Mouse (Mus musculus) limb, embryonic 12.5 days (tissue): ENCODE data around the gene Plekha7. TPM values are rescaled to one million over a fixed set of nuclear protein-coding genes. Genes with fewer than 3 reads are reported as not detected.

Experiments
- ATAC-seq: fragments of 200-750 bp; cut with Nextera tagmentation; 2 replicates; pipeline ENCODE4 v1.8.0; 2017; ENCODE audit warnings: low read depth, moderate TSS enrichment; ENCODE audit not compliant: insufficient number of reproducible peaks, insufficient read depth, low FRiP score, low TSS enrichment
- H3K27ac ChIP-seq: fragments of 300-500 bp; sonication (generic); 2 replicates; pipeline ENCODE4 v1.5.1; 2016; ENCODE audit warnings: mild to moderate bottlenecking, moderate library complexity
- H3K27me3 ChIP-seq: fragments of 300-500 bp; sonication (generic); 2 replicates; pipeline ENCODE4 v1.6.1; 2016; ENCODE audit warnings: mild to moderate bottlenecking, moderate library complexity
- H3K36me3 ChIP-seq: fragments of 300-500 bp; sonication (generic); 2 replicates; pipeline ENCODE4 v1.6.1; 2016; ENCODE audit warnings: mild to moderate bottlenecking, moderate library complexity
- H3K4me1 ChIP-seq: fragments of 300-500 bp; sonication (generic); replicated peaks from 2 replicates; pipeline ENCODE4 v1.6.1; 2016
- H3K4me2 ChIP-seq: fragments of 300-500 bp; sonication (generic); 2 replicates; pipeline ENCODE4 v1.6.1; 2016; ENCODE audit warnings: mild to moderate bottlenecking, moderate library complexity
- H3K4me3 ChIP-seq: fragments of 300-500 bp; sonication (generic); replicated peaks from 2 replicates; pipeline ENCODE4 v1.5.1; 2016; ENCODE audit warnings: mild to moderate bottlenecking
- H3K9ac ChIP-seq: fragments of 300-500 bp; sonication (generic); replicated peaks from 2 replicates; pipeline ENCODE4 v1.6.1; 2016; ENCODE audit warnings: mild to moderate bottlenecking, moderate library complexity
- H3K9me3 ChIP-seq: fragments of 300-500 bp; sonication (generic); 2 replicates; pipeline ENCODE4 v1.6.1; 2016; ENCODE audit warnings: mild to moderate bottlenecking, moderate library complexity
- WGBS: fragments of 180-500 bp; shearing (Covaris S2); methylation state at CpG from one replicate; pipeline ENCODE4 v1.1.7; 2016; 5-methylcytosine and 5-hydroxymethylcytosine counted together
- polyA plus RNA-seq: library from polyadenylated mRNA; unstranded; fragments of >200 nt; fragmentation: Nextera tagmentation; extraction: Ambion mirVana; gene quantifications from 2 replicates; pipeline ENCODE4 v1.2.1, GENCODE M21; 2016

The Plekha7 gene
- polyA plus RNA-seq, 1 experiment from 2014 or later, result 8.6 TPM

DNA sequence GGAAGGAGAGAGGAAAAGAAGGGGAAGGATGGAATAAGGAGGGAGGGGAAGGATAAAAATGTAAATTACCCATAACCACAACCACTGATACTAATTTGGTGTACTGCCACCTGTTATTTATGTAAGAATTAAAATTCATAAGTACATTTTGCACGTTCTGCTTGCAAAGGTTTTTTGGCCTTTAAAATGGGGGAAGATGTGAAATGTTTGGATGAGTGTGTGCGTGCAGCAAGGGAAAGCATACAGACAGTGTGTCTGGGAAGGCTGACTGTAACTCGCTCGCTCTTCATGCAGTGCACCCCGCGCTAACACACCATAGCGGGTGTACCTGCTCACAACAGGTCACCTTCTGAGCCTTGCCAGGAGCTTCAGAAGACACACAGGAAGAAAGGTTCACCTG lies 90.4 kb downstream of the Plekha7 start:
- Histone ChIP-seq H3K9ac (no peak overlapping the region), H3K27me3 (no peaks in the 10 kb centered on the region), H3K9me3 (peaks cover 10% of the 10 kb centered on the region), H3K4me1 (peaks cover 23% of the 10 kb centered on the region), H3K27ac (no peak overlapping the region), H3K4me3 (no peak overlapping the region), H3K4me2 (no peak overlapping the region), H3K36me3 (no peaks in the 10 kb centered on the region)
- no peak for ATAC-seq
- WGBS, result 96% methylated on average over 7 of the region's 7 CpGs

DNA sequence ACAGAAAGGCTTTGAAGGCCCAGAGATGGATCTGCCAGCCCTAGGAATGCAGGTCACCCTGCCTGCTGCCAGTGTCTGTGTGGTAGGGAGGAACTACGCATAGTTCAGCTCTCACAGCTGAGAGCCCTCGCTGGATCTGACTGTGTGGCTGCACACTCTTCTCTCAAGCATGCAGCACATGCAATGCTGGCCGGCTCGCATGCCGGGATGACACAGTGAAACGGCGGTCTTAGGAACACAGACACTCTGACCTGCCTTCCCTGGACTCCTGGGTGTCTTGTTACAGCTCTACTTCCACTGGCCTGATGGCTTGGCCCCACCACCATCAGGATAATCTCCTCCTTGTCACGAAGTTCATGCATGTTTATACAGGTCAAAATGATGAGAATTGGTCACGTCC lies 96.3 kb downstream of the Plekha7 start:
- H3K27ac ChIP-seq, result no peak overlapping the region
- no peak for ATAC-seq
- H3K4me1 ChIP-seq, result peaks cover 37% of the 10 kb centered on the region
- 0 out of 2 replicates have a peak, but pooled peaks cover 5% of the 10 kb centered on the region for H3K27me3 ChIP-seq
- H3K36me3 ChIP-seq, result no peaks in the 10 kb centered on the region
- H3K9me3 ChIP-seq, result peaks cover 7% of the 10 kb centered on the region
- WGBS, result 11% methylated on average over 9 of the region's 9 CpGs
- H3K9ac ChIP-seq, result peak overlapping the region; percentile 34; the same call in 1 of the 2 replicates
- no peak overlapping the region for H3K4me2 ChIP-seq
- H3K4me3 ChIP-seq, result no peak overlapping the region

GRCm38 (mm10) chr7:116209926-116210631 lies 98.1 kb downstream of the Plekha7 start:
- peak overlapping the region; percentile 36; the same call in 1 of the 2 replicates for H3K27ac ChIP-seq
- H3K36me3 ChIP-seq, result no peaks in the 10 kb centered on the region
- no peaks in the 10 kb centered on the region for H3K9me3 ChIP-seq
- no peak overlapping the region for H3K9ac ChIP-seq
- H3K4me2 ChIP-seq, result peak overlapping the region; percentile 24; the same call in 1 of the 2 replicates
- 18% methylated on average over 10 of the region's 10 CpGs for WGBS
- H3K27me3 ChIP-seq, result 0 out of 2 replicates have a peak, but pooled peaks cover 5% of the 10 kb centered on the region
- H3K4me1 ChIP-seq, result peaks cover 39% of the 10 kb centered on the region
- peak; percentile 32; the same call in 1 of the 2 replicates for ATAC-seq
- H3K4me3 ChIP-seq, result no peak overlapping the region

DNA sequence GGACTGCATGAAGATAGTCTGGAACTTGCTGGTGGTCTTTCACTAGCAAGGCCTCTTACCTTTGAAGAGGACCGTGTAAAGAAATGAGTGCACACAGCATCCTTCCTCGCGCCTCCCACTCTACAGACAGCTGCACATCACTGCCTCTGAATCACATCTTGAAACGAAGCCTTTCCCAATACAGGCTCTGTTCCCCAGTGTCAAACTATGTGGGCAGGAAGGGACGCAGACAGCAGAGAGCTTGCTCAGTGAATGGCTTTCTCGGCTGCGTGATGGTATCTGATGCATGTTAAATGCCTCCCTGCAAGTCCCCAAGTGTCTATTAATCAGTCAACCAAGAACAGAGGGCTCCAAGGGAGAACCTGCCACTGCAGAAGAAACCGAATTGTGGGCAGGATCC lies 99.3 kb downstream of the Plekha7 start:
- Histone ChIP-seq H3K4me1 (peaks cover 35% of the 10 kb centered on the region), H3K4me2 (no peak overlapping the region), H3K27me3 (0 out of 2 replicates have a peak, but pooled peaks cover 5% of the 10 kb centered on the region), H3K27ac (no peak overlapping the region), H3K9ac (no peak overlapping the region), H3K9me3 (no peaks in the 10 kb centered on the region), H3K36me3 (no peaks in the 10 kb centered on the region), H3K4me3 (no peak overlapping the region)
- 63% methylated on average over 8 of the region's 8 CpGs for WGBS
- ATAC-seq, result no peak

DNA sequence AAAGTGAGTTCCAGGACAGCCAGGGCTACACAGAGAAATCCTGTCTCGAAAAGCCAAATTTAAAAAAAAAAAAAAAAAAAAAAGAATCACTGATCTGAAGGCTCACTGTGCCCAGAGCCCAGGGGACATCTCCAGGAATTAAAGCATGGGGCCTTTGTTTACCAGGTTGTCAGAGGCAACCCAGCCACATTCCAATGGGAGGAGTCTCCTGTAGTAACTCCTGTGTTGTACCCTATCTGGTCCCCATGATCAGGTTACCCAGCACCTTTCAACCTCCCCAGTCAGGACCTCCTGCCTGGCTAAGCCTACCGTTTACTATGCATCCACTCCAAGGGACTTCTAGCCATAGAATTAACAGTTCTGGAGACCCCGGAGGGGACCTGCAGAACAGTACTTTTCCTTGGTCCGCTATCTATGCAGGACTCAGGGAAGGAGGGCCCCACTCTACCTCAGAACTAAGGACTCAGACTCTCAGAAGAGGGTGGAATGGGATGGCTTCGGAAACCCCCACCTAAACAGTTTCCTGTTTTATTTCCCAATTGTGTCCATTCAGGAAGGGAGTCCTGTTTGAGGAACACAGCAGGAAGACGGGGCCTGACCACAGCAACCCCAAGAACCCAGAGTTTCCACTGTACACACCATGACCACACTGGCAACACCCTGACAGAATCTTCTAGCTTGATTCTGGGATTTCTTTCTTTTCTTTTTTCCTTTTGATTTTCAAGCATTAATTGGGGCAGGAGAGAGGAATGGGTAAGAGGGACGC lies 101.2 kb downstream of the Plekha7 start:
- no peak overlapping the region for H3K4me2 ChIP-seq
- whole genome bisulfite sequencing, result 54% methylated on average over 7 of the region's 7 CpGs

GRCm38 (mm10) chr7:116205451-116205850 lies 102.7 kb downstream of the Plekha7 start:
- H3K4me3 ChIP-seq, result no peak overlapping the region
- no peak overlapping the region for H3K4me2 ChIP-seq
- no peak for ATAC-seq

More for the DNA sequence above, 101.2 kb downstream of the Plekha7 start:
- Histone ChIP-seq H3K27ac (no peak overlapping the region), H3K4me3 (no peak overlapping the region), H3K9me3 (no peaks in the 10 kb centered on the region), H3K36me3 (no peaks in the 10 kb centered on the region), H3K27me3 (0 out of 2 replicates have a peak, but pooled peaks cover 5% of the 10 kb centered on the region), H3K9ac (no peak overlapping the region), H3K4me1 (peaks cover 35% of the 10 kb centered on the region)
- ATAC-seq, result no peak

GRCm38 (mm10) chr7:116202033-116202681 lies 106.0 kb downstream of the Plekha7 start:
- no peak overlapping the region for H3K4me3 ChIP-seq
- no peak for ATAC-seq
- H3K9ac ChIP-seq, result no peak overlapping the region
- no peak overlapping the region for H3K27ac ChIP-seq
- WGBS, result 57% methylated on average over 10 of the region's 10 CpGs
- H3K4me2 ChIP-seq, result no peak overlapping the region
- H3K9me3 ChIP-seq, result no peaks in the 10 kb centered on the region
- no peaks in the 10 kb centered on the region for H3K27me3 ChIP-seq
- H3K36me3 ChIP-seq, result no peaks in the 10 kb centered on the region
- H3K4me1 ChIP-seq, result peaks cover 27% of the 10 kb centered on the region

More at GRCm38 (mm10) chr7:116205451-116205850, 102.7 kb downstream of the Plekha7 start:
- no peaks in the 10 kb centered on the region for H3K36me3 ChIP-seq
- no peaks in the 10 kb centered on the region for H3K9me3 ChIP-seq
- no peaks in the 10 kb centered on the region for H3K27me3 ChIP-seq
- 90% methylated on average over 2 of the region's 2 CpGs for WGBS
- H3K9ac ChIP-seq, result no peak overlapping the region
- H3K27ac ChIP-seq, result no peak overlapping the region
- peaks cover 23% of the 10 kb centered on the region for H3K4me1 ChIP-seq

GRCm38 (mm10) chr7:116200951-116201351 lies 107.2 kb downstream of the Plekha7 start:
- Histone ChIP-seq H3K4me1 (peaks cover 31% of the 10 kb centered on the region), H3K27me3 (no peaks in the 10 kb centered on the region), H3K4me3 (no peak overlapping the region), H3K4me2 (no peak overlapping the region), H3K9ac (no peak overlapping the region), H3K9me3 (no peaks in the 10 kb centered on the region), H3K36me3 (no peaks in the 10 kb centered on the region), H3K27ac (no peak overlapping the region)
- 71% methylated on average over 1 of the region's 1 CpGs for WGBS
- ATAC-seq, result no peak

DNA sequence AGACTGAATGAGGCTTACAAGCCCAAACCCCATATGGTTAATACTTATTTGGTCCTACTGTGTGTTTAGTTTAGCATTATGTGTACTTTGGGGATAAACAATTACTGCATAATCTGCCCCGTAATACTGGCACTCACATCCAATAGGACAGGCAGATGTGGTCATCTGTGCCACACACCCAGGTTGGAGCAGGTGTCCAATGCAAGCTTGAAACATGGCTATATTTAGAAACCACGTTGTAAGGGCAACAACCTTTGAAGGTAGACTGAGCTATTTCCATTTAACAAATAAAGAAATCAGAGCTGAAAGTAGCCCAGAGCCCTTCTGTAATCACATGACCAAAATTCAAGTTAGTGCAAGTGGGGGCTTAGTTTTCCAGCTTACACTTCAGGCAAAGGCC lies 107.6 kb downstream of the Plekha7 start:
- ATAC-seq, result no peak
- Histone ChIP-seq H3K4me1 (peaks cover 31% of the 10 kb centered on the region), H3K9ac (no peak overlapping the region), H3K27me3 (no peaks in the 10 kb centered on the region), H3K4me3 (no peak overlapping the region), H3K9me3 (no peaks in the 10 kb centered on the region), H3K27ac (no peak overlapping the region), H3K4me2 (no peak overlapping the region), H3K36me3 (no peaks in the 10 kb centered on the region)
- 78% methylated on average over 2 of the region's 2 CpGs for WGBS

- Histone ChIP-seq H3K27ac (no peak overlapping the region), H3K36me3 (no peaks in the 10 kb centered on the region), H3K9ac (no peak overlapping the region), H3K4me3 (no peak overlapping the region), H3K27me3 (no peaks in the 10 kb centered on the region), H3K4me2 (no peak overlapping the region), H3K9me3 (no peaks in the 10 kb centered on the region), H3K4me1 (peaks cover 35% of the 10 kb centered on the region)
- WGBS, result 22% methylated on average over 2 of the region's 2 CpGs
- ATAC-seq, result no peak
These were observed 109.3 kb downstream of the Plekha7 start for GRCm38 (mm10) chr7:116198902-116199301.

- Histone ChIP-seq H3K9me3 (no peaks in the 10 kb centered on the region), H3K4me2 (0 out of 2 replicates have a peak overlapping the region, but pooled peaks have one; percentile 9), H3K4me3 (0 out of 2 replicates have a peak overlapping the region, but pooled peaks have one; percentile 3), H3K27me3 (no peaks in the 10 kb centered on the region), H3K4me1 (peaks cover 36% of the 10 kb centered on the region), H3K9ac (no peak overlapping the region), H3K36me3 (no peaks in the 10 kb centered on the region), H3K27ac (no peak overlapping the region)
- ATAC-seq, result no peak
- WGBS, result 12% methylated on average over 7 of the region's 7 CpGs
These were observed 109.8 kb downstream of the Plekha7 start for GRCm38 (mm10) chr7:116198407-116198806.
